Mouse (Mus musculus) intestine, embryonic 14.5 days (tissue): ENCODE data around the gene Agpat1. TPM values are rescaled to one million over a fixed set of nuclear protein-coding genes. Genes with fewer than 3 reads are reported as not detected.
A peak's percentile ranks its signal among the peaks of the same experiment; 100 is the strongest.

Experiments used
- ATAC-seq: fragments of 200-750 bp; cut with Nextera tagmentation; replicated peaks from 2 replicates; pipeline ENCODE4 v1.8.0; 2017; ENCODE audit warnings: low read depth, moderate number of reproducible peaks, moderate TSS enrichment, moderate library complexity; ENCODE audit not compliant: low FRiP score, low TSS enrichment
- DNase-seq: peaks from one replicate; pipeline ENCODE4 v3.0.0-alpha.2; 2018; ENCODE audit warnings: low spot score
- H3K27ac ChIP-seq: fragments of 300-500 bp; sonication (generic); 2 replicates; pipeline ENCODE4 v1.5.1; 2014; ENCODE audit warnings: low read depth, mild to moderate bottlenecking, control low read depth
- H3K27me3 ChIP-seq: fragments of 300-500 bp; sonication (generic); replicated peaks from 2 replicates; pipeline ENCODE4 v1.6.1; 2014; ENCODE audit warnings: low read length, control low read depth; ENCODE audit not compliant: control insufficient read depth, insufficient read depth
- H3K36me3 ChIP-seq: fragments of 300-500 bp; sonication (generic); 2 replicates; pipeline ENCODE4 v1.6.1; 2014; ENCODE audit warnings: low read length, control low read depth; ENCODE audit not compliant: control insufficient read depth, insufficient read depth
- H3K4me1 ChIP-seq: fragments of 300-500 bp; sonication (generic); replicated peaks from 2 replicates; pipeline ENCODE4 v1.6.1; 2014; ENCODE audit warnings: low read length, control low read depth, mixed read lengths; ENCODE audit not compliant: control insufficient read depth, insufficient read depth
- H3K4me2 ChIP-seq: fragments of 300-500 bp; sonication (generic); 2 replicates; pipeline ENCODE4 v1.6.1; 2014; ENCODE audit warnings: low read length
- H3K4me3 ChIP-seq: fragments of 300-500 bp; sonication (generic); 2 replicates; pipeline ENCODE4 v1.5.1; 2014; ENCODE audit warnings: low read depth, low read length, control low read depth, mixed read lengths
- H3K9ac ChIP-seq: fragments of 300-500 bp; sonication (generic); 2 replicates; pipeline ENCODE4 v1.6.1; 2014; ENCODE audit warnings: mild to moderate bottlenecking, low read length
- H3K9me3 ChIP-seq: fragments of 300-500 bp; sonication (generic); 2 replicates; pipeline ENCODE4 v1.6.1; 2016; ENCODE audit warnings: low read length, control low read depth; ENCODE audit not compliant: control insufficient read depth
- WGBS: fragments of 180-500 bp; shearing (Covaris S2); extraction: QIAGEN DNeasy Blood & Tissue Kit; methylation state at CpG from one replicate; pipeline ENCODE4 v1.1.7; 2014; 5-methylcytosine and 5-hydroxymethylcytosine counted together
- polyA plus RNA-seq: library from polyadenylated mRNA; unstranded; fragments of >200 nt; fragmentation: Nextera tagmentation; extraction: Ambion mirVana; gene quantifications from 2 replicates; pipeline ENCODE4 v1.2.1, GENCODE M21; 2014

The Agpat1 gene
- polyA plus RNA-seq, 1 experiment from 2014 or later: 62.3 TPM

DNA sequence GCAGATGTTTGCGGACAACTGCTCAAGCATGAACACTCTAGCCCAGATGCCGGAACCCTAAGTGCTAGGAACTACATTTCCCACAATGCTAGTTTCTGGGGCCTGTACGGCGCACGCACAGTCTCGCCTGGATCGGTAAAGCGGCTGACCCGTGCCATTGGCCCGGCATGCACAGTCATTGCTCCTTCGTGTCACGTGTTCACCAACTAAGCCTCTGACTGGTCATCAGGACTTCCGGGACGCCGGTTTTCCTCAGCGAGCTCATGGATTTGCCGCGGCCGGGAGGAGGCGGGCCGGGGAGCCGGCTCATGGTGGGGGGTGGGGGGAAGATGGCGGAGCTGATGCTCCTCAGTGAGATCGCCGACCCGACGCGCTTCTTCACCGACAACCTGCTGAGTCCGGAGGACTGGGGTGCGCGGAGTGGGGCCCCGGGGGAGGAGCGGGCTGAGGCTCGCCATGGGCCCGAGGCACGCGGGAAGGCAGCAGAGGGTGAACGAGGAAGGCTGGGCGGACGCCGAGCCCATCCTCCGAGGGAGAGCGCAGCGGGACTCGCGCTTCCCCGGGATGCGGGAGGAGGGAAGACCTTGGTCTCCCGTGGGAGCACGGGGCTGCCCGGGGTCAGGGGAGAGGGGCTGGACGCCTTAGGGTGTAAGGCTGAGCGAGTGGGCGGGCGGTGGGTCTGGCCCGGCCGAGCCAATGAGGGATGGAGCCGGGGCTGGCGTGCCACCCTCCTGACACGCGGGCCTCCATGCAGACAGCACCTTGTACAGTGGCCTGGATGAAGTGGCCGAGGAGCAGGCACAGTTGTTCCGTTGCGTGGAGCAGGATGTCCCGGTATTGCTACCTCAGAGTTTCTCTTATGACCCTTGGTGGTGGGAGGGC, 43.1 kb downstream of the Agpat1 start, which contains the start of gene Atf6b:
TSS of gene Atf6b (plus strand) at position 241 of the 882 bp plus-strand sequence.
- ATAC-seq: peak; percentile 96
- Histone ChIP-seq H3K27me3 (no peaks in the 10 kb centered on the region), H3K4me3 (peak within 1 kb of the TSS; percentile 99), H3K36me3 (peaks cover 36% of the 10 kb centered on the region), H3K4me1 (peaks cover 25% of the 10 kb centered on the region; the same call in 1 of the 2 replicates), H3K9me3 (no peaks in the 10 kb centered on the region), H3K9ac (peak within 1 kb of the TSS; percentile 89), H3K27ac (peak within 1 kb of the TSS; percentile 57; the same call in 1 of the 2 replicates), H3K4me2 (peak within 1 kb of the TSS; percentile 78)
- 1% methylated on average over 64 of the region's 66 CpGs for WGBS
- DNase-seq: peak; percentile 87

DNA sequence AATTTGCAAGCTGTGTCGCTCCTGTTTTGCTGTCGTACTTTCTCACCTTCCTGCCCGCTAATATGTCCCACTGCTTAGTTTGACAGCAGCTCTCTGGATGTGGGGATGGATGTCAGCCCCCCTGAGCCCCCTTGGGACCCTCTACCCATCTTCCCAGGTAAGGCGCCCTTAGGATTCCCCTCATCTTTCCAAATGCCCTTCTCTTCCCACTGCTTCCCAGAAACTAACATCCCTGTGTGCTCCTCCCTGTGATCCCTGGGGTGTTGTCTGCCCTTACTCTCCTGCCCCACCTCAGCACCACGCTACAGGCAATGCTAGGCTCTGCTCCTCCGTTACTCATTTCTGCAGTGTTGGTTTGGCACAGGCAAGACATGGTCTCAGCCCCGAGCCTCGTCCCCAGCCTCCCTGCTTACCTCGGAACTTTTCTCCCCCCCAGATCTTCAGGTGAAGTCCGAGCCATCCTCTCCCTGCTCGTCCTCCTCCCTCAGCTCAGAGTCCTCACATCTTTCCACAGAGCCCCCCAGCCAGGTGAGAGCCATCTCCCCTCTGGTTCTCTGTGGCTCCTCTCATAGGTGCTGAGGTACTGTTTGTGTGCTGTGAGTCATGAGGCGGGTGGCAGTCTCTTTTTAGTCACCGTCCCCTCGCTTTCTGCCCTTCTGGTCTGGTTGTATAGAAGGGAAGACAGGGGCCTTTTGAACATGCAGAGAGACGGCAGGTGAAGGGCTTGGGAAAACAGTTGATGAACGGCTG, 44.3 kb downstream of the Agpat1 start:
- Histone ChIP-seq H3K4me3 (peak overlapping the region; percentile 99), H3K27me3 (no peaks in the 10 kb centered on the region), H3K27ac (no peak overlapping the region), H3K9me3 (no peaks in the 10 kb centered on the region), H3K4me2 (peak overlapping the region; percentile 78), H3K36me3 (peaks cover 47% of the 10 kb centered on the region), H3K4me1 (peaks cover 25% of the 10 kb centered on the region; the same call in 1 of the 2 replicates), H3K9ac (0 out of 2 replicates have a peak overlapping the region, but pooled peaks have one; percentile 10)
- 85% methylated on average over 16 of the region's 16 CpGs for WGBS
- DNase-seq (no peak), ATAC-seq (no peak)

DNA sequence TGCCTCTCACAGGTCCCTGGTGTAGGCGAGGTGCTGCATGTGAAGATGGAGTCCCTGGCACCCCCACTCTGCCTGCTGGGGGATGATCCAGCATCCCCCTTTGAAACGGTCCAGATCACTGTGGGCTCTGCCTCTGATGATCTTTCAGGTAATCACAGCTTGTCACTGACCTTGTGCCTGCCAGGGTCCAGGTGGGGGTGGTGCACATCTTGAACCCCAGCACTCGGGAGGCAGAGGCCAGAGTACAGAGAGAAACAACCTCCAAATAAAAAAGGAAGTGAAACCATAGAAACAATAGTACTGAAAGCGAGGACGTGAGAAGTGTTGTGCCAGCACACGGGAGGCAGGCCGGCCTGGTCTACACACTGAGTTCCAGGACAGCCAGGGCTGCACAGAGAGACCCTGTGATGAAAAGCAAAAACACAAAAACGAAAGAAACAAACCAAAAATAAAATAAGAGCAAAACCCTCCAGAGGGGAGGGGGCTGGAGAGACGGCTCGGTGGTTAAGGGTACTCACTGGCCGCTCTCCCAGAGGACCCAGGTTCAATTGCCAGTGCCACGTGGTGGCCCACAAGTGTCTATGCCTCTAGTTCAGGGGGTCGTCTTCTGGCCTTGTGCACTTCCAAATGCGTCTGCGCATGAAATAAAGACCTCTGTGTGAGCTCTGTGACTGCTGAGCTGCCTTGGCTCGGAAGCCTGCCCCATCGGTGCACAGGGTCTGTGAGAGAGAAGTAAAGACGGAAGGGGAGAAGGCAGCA, 45.2 kb downstream of the Agpat1 start:
- Histone ChIP-seq H3K4me3 (no peak overlapping the region), H3K27ac (no peak overlapping the region), H3K9me3 (no peaks in the 10 kb centered on the region), H3K4me2 (no peak overlapping the region), H3K36me3 (peaks cover 52% of the 10 kb centered on the region), H3K27me3 (no peaks in the 10 kb centered on the region), H3K4me1 (peaks cover 25% of the 10 kb centered on the region; the same call in 1 of the 2 replicates), H3K9ac (no peak overlapping the region)
- DNase-seq (no peak), ATAC-seq (no peak)
- WGBS: 85% methylated on average over 18 of the region's 18 CpGs

DNA sequence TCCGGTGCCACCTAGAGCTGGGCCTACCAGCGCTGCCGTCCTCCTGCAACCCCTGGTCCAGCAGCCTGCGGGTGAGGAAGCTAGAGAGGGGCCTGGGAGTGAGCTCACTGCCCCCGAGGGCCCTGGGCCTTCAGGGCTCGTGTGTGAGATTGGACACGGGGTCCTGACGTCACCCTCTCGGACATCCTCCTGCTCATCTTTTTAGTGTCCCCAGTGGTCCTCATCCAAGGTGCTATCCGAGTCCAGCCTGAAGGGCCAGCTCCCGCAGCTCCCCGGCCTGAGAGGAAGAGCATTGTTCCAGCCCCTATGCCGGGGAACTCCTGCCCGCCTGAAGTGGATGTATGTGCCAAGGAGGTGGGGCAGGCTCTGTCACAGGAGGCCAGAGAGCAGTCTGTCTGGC, 46.7 kb downstream of the Agpat1 start:
- peaks cover 55% of the 10 kb centered on the region for H3K36me3 ChIP-seq

DNA sequence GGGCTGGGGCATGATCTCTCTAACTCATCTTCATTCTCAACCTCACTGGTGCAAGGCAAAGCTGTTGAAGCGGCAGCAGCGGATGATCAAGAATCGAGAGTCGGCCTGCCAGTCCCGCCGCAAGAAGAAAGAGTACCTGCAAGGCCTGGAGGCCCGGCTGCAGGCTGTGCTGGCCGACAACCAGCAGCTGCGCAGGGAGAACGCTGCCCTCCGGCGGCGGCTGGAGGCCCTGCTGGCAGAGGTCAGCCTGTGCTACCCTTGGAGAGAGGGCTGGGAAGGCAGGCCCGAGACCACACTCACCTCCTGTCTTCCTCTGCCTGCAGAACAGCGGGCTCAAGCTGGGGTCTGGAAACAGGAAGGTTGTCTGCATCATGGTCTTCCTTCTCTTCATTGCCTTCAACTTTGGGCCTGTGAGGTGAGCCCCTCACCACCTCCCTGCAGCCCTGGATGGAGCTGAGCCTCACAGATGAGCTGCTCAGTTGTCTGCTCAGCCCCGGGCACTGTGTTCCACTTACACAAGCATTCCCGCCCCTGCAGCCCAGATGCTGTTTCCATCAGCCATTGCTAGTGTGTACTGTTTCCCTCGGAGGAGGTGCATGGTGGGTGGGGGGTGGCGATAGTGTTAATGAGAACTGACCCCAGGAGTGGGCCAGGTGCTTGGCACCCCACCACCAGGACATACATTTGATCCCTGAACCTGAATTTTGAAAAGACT, 47.6 kb downstream of the Agpat1 start:
- no peak for DNase-seq
- Histone ChIP-seq H3K36me3 (peaks cover 55% of the 10 kb centered on the region), H3K9ac (no peak overlapping the region), H3K27ac (no peak overlapping the region), H3K4me1 (peaks cover 25% of the 10 kb centered on the region), H3K9me3 (no peaks in the 10 kb centered on the region), H3K4me3 (no peak overlapping the region), H3K27me3 (no peaks in the 10 kb centered on the region), H3K4me2 (no peak overlapping the region)
- no peak for ATAC-seq
- 51% methylated on average over 19 of the region's 19 CpGs for WGBS

More for the DNA sequence above, 46.7 kb downstream of the Agpat1 start:
- H3K4me2 ChIP-seq: no peak overlapping the region
- H3K9me3 ChIP-seq: no peaks in the 10 kb centered on the region
- ATAC-seq (no peak), DNase-seq (no peak)
- WGBS: 90% methylated on average over 14 of the region's 14 CpGs
- no peak overlapping the region for H3K27ac ChIP-seq
- H3K4me3 ChIP-seq: no peak overlapping the region
- H3K9ac ChIP-seq: no peak overlapping the region
- H3K27me3 ChIP-seq: no peaks in the 10 kb centered on the region
- peaks cover 26% of the 10 kb centered on the region for H3K4me1 ChIP-seq

DNA sequence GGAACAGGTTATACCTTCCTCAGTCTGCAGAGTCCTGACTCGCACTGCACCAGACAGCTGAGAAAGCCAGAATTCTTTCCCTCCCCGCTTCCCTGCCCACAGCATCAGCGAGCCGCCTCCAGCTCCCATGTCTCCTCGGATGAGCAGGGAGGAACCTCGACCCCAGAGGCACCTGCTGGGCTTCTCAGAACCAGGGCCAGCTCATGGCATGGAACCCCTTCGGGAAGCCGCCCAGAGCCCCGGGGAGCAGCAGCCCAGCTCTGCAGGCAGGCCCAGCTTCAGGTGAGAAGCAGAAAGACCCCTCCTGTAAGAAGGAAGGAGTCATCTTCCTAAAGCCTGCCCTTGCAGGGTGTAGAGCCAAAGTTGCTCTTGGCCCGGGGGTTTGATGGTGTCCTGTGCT, 48.5 kb downstream of the Agpat1 start:
- H3K4me3 ChIP-seq: no peak overlapping the region
- DNase-seq (no peak), ATAC-seq (no peak)
- H3K36me3 ChIP-seq: peaks cover 55% of the 10 kb centered on the region
- no peak overlapping the region for H3K4me2 ChIP-seq
- 88% methylated on average over 10 of the region's 10 CpGs for WGBS
- no peak overlapping the region for H3K9ac ChIP-seq
- no peak overlapping the region for H3K27ac ChIP-seq
- H3K27me3 ChIP-seq: no peaks in the 10 kb centered on the region
- no peaks in the 10 kb centered on the region for H3K9me3 ChIP-seq
- peaks cover 25% of the 10 kb centered on the region for H3K4me1 ChIP-seq

DNA sequence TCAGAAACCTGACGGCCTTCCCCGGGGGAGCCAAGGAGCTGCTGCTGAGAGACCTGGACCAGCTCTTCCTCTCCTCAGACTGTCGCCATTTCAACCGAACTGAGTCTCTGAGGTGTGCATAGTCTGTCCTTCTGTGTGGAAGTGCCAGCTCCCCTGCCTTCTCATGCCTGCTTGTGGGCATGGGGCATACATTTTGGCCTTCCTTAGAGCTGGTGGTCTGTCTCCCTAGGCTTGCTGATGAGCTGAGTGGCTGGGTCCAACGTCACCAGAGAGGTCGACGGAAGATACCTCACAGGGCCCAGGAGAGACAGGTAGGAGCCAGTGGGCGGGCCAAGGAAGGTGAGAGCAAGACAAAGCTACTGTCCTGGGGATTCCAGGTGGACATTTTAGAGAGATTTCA, 48.9 kb downstream of the Agpat1 start:
- Histone ChIP-seq H3K9me3 (no peaks in the 10 kb centered on the region), H3K36me3 (peaks cover 55% of the 10 kb centered on the region), H3K4me3 (no peak overlapping the region), H3K9ac (no peak overlapping the region), H3K27ac (no peak overlapping the region), H3K27me3 (no peaks in the 10 kb centered on the region), H3K4me2 (no peak overlapping the region), H3K4me1 (peaks cover 21% of the 10 kb centered on the region)
- DNase-seq (no peak), ATAC-seq (no peak)
- WGBS: 88% methylated on average over 8 of the region's 8 CpGs
